Mouse (Mus musculus) intestine, postnatal 0 days (tissue): Measurements from ENCODE around the gene Lhx5. TPM values are rescaled to one million over a fixed set of nuclear protein-coding genes. Genes with fewer than 3 reads are reported as not detected.

Experiments
- ATAC-seq: fragments of 200-750 bp; cut with Nextera tagmentation; 2 replicates; pipeline ENCODE4 v1.8.0; 2017; ENCODE audit warnings: mild to moderate bottlenecking, moderate TSS enrichment, moderate library complexity
- H3K27ac ChIP-seq: fragments of 300-500 bp; sonication (generic); 2 replicates; pipeline ENCODE4 v1.5.1; 2014; ENCODE audit warnings: mild to moderate bottlenecking, low read depth, low read length, moderate library complexity
- H3K27me3 ChIP-seq: fragments of 300-500 bp; sonication (generic); replicated peaks from 2 replicates; pipeline ENCODE4 v1.6.1; 2014; ENCODE audit warnings: low read length, mixed read lengths; ENCODE audit not compliant: control insufficient read depth, insufficient read depth
- H3K36me3 ChIP-seq: fragments of 300-500 bp; sonication (generic); 2 replicates; pipeline ENCODE4 v1.6.1; 2014; ENCODE audit warnings: mild to moderate bottlenecking, moderate library complexity; ENCODE audit not compliant: control insufficient read depth, insufficient read depth
- H3K4me1 ChIP-seq: fragments of 300-500 bp; sonication (generic); replicated peaks from 2 replicates; pipeline ENCODE4 v1.6.1; 2014; ENCODE audit warnings: antibody characterized with exemption, low read length, mixed read lengths; ENCODE audit not compliant: control insufficient read depth, insufficient read depth
- H3K4me2 ChIP-seq: fragments of 300-500 bp; sonication (generic); replicated peaks from 2 replicates; pipeline ENCODE4 v1.6.1; 2014; ENCODE audit warnings: low read depth, mild to moderate bottlenecking, moderate library complexity
- H3K4me3 ChIP-seq: fragments of 300-500 bp; sonication (generic); 2 replicates; pipeline ENCODE4 v1.5.1; 2014; ENCODE audit warnings: low read depth, low read length
- H3K9ac ChIP-seq: fragments of 300-500 bp; sonication (generic); 2 replicates; pipeline ENCODE4 v1.6.1; 2014; ENCODE audit warnings: mild to moderate bottlenecking, low read depth, low read length
- H3K9me3 ChIP-seq: fragments of 300-500 bp; sonication (generic); 2 replicates; pipeline ENCODE4 v1.6.1; 2016; ENCODE audit warnings: mixed run types; ENCODE audit not compliant: control insufficient read depth
- CTCF ChIP-seq: sonication (generic); IDR thresholded peaks from 2 replicates; pipeline ENCODE4 v1.5.1; 2016; ENCODE audit warnings: low read depth, mild to moderate bottlenecking, control low read depth, antibody characterized with exemption, moderate library complexity
- WGBS: fragments of 180-500 bp; shearing (Covaris S2); extraction: QIAGEN DNeasy Blood & Tissue Kit; methylation state at CpG from one replicate; pipeline ENCODE4 v1.1.7; 2014; 5-methylcytosine and 5-hydroxymethylcytosine counted together
- polyA plus RNA-seq: library from polyadenylated mRNA; unstranded; fragments of >200 nt; fragmentation: Nextera tagmentation; extraction: Ambion mirVana; gene quantifications from 2 replicates; pipeline ENCODE4 v1.2.1, GENCODE M21; 2015

Lhx5 gene
- polyA plus RNA-seq, 1 experiment from 2014 or later = 0.04 TPM

DNA sequence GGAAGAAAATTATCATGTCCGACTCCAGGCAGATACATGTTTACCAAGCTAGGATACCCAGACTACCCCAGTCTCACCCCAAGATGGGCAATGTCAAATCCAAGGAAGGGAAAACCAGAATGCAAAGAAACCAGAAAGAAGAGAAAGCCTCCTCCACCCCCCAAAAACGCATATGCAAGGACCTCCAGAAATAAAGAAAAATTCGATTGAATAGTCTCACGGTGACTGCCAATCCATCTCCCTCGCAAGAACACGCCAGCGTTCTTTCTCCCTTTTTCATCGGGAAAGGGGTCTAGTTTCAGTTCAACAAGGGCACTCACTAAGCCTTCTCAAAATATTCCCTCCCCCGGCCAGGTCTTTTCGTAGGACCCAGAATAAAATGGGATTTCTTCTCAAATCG, 6.8 kb upstream of the Lhx5 start:
- Histone ChIP-seq H3K9me3 (no peaks in the 10 kb centered on the region), H3K4me3 (no peak overlapping the region), H3K27me3 (peaks cover 67% of the 10 kb centered on the region), H3K4me1 (no peaks in the 10 kb centered on the region), H3K27ac (no peak overlapping the region), H3K36me3 (no peaks in the 10 kb centered on the region), H3K9ac (no peak overlapping the region), H3K4me2 (no peak overlapping the region)
- WGBS = 3% methylated on average over 11 of the region's 11 CpGs
- ATAC-seq = no peak
- no peak for TF ChIP-seq CTCF

DNA sequence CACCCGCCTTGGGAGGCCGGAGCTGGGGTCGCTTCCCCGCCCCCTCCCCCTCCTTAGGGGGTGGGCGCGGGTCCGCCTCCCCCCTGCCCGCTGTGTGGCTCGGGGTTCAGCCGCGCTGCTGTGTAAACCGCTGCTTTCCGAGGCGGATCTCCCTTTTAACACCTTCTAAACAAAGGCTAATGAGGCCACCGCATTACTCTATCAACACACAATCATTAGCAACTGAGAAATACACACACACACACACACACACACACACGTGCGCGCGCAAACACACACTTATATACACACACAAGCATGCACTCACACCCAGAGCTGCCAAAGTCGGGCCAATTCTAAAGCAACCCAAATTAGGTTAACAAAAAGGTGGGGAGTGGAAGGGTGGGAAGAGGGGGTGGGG, 5.8 kb upstream of the Lhx5 start:
- no peak overlapping the region for H3K9ac ChIP-seq
- TF ChIP-seq CTCF = no peak
- H3K4me1 ChIP-seq = no peaks in the 10 kb centered on the region
- ATAC-seq = no peak
- peaks cover 76% of the 10 kb centered on the region for H3K27me3 ChIP-seq
- H3K36me3 ChIP-seq = no peaks in the 10 kb centered on the region
- under 1% methylated on average over 15 of the region's 20 CpGs for WGBS
- H3K4me2 ChIP-seq = no peak overlapping the region
- H3K27ac ChIP-seq = no peak overlapping the region
- no peak overlapping the region for H3K4me3 ChIP-seq
- H3K9me3 ChIP-seq = no peaks in the 10 kb centered on the region

DNA sequence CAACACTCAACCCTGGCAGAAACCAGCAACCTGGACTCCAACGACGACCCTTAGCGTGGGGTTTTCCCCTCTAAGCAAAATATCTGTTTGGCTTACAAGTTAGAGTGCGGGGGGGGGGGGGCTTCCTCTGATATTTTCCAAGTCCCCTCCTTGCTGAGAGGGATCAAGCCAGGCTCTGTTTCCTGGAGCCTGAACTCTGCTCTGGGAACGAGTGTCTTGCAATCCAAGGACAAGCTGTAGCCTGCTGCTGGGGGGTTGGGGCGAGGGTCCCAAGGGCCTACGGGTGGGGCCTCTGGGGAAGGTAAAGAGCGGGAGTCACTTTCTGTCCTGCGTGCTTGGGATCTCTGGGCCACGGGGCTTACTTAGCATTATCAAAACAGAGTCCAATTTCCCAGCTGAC, 4.9 kb upstream of the Lhx5 start:
- no peak for ATAC-seq
- Histone ChIP-seq H3K27ac (no peak overlapping the region), H3K4me1 (no peaks in the 10 kb centered on the region), H3K36me3 (no peaks in the 10 kb centered on the region), H3K27me3 (peaks cover 85% of the 10 kb centered on the region), H3K9ac (no peak overlapping the region), H3K9me3 (no peaks in the 10 kb centered on the region), H3K4me3 (no peak overlapping the region), H3K4me2 (no peak overlapping the region)
- under 1% methylated on average over 10 of the region's 10 CpGs for WGBS
- TF ChIP-seq CTCF = no peak

DNA sequence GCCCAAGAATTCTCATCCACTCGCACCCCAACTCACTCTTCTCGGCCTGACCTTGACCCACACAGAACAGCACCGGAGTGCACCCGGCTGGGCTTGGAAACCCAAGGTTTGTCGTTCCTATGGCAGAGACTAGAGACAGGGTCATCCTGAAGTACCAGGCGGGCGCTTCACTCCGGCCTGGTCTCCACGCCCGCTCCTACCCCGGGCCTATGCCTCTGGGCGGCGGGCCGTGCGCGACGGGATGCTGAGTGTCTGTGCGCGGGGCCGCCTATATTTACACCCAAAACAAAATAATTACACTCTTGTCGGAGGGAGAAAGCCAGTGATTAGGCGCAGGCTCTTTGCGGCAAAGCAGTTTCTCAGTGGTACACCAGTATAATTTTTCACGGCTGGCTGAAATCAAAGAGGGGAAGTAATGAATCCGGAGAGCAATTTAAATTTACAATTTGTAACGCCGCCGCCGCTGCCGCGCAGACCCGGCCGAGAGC, 4.0 kb upstream of the Lhx5 start:
- no peak overlapping the region for H3K4me2 ChIP-seq
- under 1% methylated on average over 33 of the region's 33 CpGs for WGBS
- H3K36me3 ChIP-seq = no peaks in the 10 kb centered on the region
- no peaks in the 10 kb centered on the region for H3K4me1 ChIP-seq
- no peak overlapping the region for H3K9ac ChIP-seq
- ATAC-seq = no peak
- H3K9me3 ChIP-seq = no peaks in the 10 kb centered on the region
- no peak for TF ChIP-seq CTCF
- H3K27ac ChIP-seq = no peak overlapping the region
- H3K27me3 ChIP-seq = peaks cover 88% of the 10 kb centered on the region
- no peak overlapping the region for H3K4me3 ChIP-seq

DNA sequence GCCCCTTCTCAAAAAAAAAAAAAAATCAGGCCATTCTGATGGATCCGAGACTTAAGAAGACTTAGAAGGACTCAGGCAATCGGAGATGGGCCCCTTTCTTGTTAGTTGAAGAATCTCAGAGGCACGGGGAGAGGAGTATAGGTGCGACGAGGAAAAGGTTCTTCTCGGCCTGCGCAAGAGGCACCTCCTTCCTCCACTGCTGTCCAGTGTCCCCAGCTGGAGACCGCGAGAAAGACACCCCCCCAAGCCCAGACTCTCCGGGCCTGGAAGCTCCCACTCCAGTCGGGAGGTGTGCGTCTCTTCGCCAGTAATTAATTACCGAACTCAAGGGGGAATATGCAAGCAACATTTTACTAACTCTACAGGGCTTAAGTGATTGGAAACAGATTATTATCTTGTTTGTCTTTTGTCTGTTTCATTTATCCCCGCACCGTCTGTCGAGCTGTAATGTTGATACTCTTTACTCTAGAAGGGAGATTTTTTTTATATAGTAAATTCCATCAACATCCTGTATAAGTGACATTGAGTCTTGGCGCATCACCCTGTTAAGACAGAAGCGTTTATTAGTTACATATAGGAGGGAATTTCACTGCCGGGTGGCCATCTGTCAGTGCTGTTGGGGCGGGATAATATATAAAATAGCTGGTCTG, 3.2 kb upstream of the Lhx5 start:
- Histone ChIP-seq H3K4me2 (no peak overlapping the region), H3K9ac (no peak overlapping the region), H3K4me1 (no peaks in the 10 kb centered on the region), H3K36me3 (no peaks in the 10 kb centered on the region), H3K27ac (no peak overlapping the region), H3K9me3 (no peaks in the 10 kb centered on the region), H3K27me3 (peaks cover 92% of the 10 kb centered on the region), H3K4me3 (no peak overlapping the region)
- 2% methylated on average over 21 of the region's 21 CpGs for WGBS
- ATAC-seq = no peak
- no peak for TF ChIP-seq CTCF

DNA sequence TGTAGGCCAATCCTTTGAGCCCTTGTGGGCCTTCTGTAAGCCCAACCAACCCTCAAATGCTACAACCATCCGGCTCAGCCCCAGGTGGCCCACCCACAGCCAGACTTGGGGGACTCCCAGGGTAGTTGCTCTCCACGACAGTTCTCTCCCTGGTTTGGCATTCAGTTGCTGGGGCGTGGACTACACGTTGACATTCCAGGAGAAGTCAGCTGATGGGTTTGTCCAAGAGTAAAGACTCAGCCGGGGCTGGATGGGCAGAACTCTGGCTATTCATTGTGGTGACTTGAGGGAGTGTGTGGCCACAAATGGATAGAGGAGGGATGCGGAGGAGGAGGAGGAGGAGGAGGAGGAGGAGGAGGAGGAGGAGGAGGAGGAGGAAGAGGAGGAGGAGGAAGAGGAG, 2.5 kb upstream of the Lhx5 start:
- 1% methylated on average over 5 of the region's 6 CpGs for WGBS
- ATAC-seq = no peak
- H3K36me3 ChIP-seq = no peaks in the 10 kb centered on the region
- no peaks in the 10 kb centered on the region for H3K4me1 ChIP-seq
- peaks cover 92% of the 10 kb centered on the region for H3K27me3 ChIP-seq
- no peaks in the 10 kb centered on the region for H3K9me3 ChIP-seq
- no peak overlapping the region for H3K4me2 ChIP-seq
- no peak overlapping the region for H3K9ac ChIP-seq
- H3K27ac ChIP-seq = no peak overlapping the region
- no peak overlapping the region for H3K4me3 ChIP-seq
- no peak for TF ChIP-seq CTCF

DNA sequence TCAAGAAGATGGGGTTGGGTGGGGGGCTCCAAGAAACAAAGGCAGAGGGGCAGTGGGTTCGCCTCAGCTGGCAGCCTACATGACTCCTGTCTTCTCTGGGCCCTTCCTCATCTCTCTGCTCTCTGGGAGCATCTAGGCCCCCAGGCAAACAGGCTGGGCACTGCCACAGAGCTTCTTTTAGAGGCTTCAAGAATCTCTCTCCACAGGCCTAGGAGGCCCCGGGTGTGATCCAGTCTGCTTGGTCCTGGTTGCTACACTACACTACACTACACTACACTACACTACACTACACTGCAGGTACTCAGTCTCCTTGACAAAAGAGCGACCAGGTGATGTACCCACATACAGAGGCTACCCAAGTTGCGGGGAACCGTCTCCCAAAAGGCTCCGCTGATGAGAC, 1.8 kb upstream of the Lhx5 start:
- H3K4me2 ChIP-seq = no peak overlapping the region
- no peak overlapping the region for H3K27ac ChIP-seq
- no peaks in the 10 kb centered on the region for H3K4me1 ChIP-seq
- 5% methylated on average over 6 of the region's 6 CpGs for WGBS
- H3K36me3 ChIP-seq = no peaks in the 10 kb centered on the region
- no peak for TF ChIP-seq CTCF
- no peak for ATAC-seq
- no peak overlapping the region for H3K9ac ChIP-seq
- H3K27me3 ChIP-seq = peaks cover 92% of the 10 kb centered on the region
- no peaks in the 10 kb centered on the region for H3K9me3 ChIP-seq
- H3K4me3 ChIP-seq = no peak overlapping the region
